Mouse (Mus musculus) B cell, adult 67 days (primary cell): ENCODE measurements around the gene Cnot6. TPM values are rescaled to one million over a fixed set of nuclear protein-coding genes. Genes with fewer than 3 reads are reported as not detected.

Source experiments
- total RNA-seq, 2 experiments: library from RNA; stranded (reverse); gene quantifications; 4 replicates each; pipeline ENCODE4 v1.2.4; 2023

Cnot6 gene
- 10 to 100 TPM; 74.2 to 82.1 TPM for total RNA-seq

DNA sequence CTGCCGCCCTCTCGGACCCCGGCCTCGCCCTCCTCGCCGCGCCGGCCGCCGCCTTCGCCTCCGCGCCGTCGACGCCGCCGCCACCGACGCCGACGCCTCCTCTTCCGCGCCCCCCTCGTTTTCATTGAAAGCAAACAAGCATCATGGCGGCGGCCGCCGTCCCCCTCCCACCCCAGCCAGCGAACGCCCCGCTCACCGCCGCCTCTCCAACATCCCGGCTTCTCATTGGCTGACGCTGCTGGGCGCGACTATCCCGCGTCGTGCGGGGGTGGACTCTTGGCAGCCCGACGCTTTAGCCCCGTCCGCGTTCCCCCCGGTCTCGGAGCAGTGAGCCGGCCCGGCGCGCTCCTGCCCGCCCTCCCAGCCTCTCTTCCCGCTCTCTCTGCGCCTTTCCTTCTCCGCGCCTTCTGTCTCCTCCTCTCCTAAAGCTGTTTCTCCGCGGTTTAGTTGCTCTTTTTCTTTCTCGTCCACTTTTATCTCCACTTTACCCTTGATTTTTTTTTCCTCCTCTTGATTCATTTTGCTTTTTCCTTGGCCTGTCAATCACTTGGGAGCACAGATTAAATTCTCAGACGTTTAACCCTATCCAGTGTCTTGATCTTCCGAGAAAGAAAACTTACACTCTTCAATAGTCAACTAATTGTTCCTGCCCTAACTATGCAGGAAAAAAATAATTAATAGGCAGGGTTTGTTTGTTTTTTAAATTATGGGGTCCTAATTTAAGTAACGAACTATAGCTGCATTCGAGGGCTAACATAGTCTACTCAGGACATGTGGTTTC, at the start of gene Cnot6:
TSS of gene Cnot6 (minus strand) at position 169 of the 781 bp plus-strand sequence.

DNA sequence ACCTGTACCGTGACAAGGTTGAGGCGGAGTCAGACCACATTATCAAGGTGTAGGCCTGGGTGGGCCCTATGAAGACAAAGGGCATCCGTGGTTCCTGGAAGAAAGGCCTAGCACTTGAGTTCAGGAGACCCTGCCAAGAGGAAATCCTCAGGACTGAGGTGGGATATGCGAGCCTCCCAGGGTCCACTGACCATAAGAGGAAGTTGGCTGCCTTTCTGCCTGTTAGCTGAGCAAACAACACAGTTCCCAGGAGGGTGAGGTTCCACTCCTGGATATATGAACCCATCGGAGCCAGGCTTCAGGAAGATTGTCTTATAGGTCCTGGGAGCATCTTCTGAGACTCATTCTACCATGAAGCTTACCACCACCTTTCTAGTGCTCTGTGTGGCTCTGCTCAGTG, 49.2 kb downstream of the Cnot6 start, which contains the start of gene Scgb3a1:
TSS of gene Scgb3a1 (plus strand) at position 301 of the 400 bp plus-strand sequence.

Other genes with a start within 250 kb of the Cnot6 start
- not detected for gene Olfr1386, start 247.7 kb downstream of the Cnot6 start, total RNA-seq
- gene Olfr1385, start 223.7 kb downstream of the Cnot6 start, total RNA-seq = not detected
- not detected for gene Olfr1384, start 206.0 kb downstream of the Cnot6 start, total RNA-seq
- gene Olfr1383, start 193.1 kb downstream of the Cnot6 start, total RNA-seq = not detected
- not detected for gene Olfr1382, start 184.5 kb downstream of the Cnot6 start, total RNA-seq
- gene Olfr1381, start 169.3 kb downstream of the Cnot6 start, total RNA-seq = not detected
- not detected for gene Olfr1380, start 155.8 kb downstream of the Cnot6 start, total RNA-seq
- gene Flt4, start 103.5 kb downstream of the Cnot6 start, total RNA-seq = not detected
- not detected for gene Scgb3a1, start 49.1 kb downstream of the Cnot6 start, total RNA-seq
- under 1 TPM in 1 of 2 experiments, not detected in 1; 0.18 TPM for gene Gfpt2, start 81.5 kb upstream of the Cnot6 start, total RNA-seq
- gene Mapk9, start 134.0 kb upstream of the Cnot6 start, total RNA-seq = 10 to 100 TPM; 48.9 to 50.4 TPM
- gene Rasgef1c, start 189.1 kb upstream of the Cnot6 start, total RNA-seq = not detected